Mouse (Mus musculus) midbrain, postnatal 0 days (tissue): ENCODE measurements around the gene Mrpl30. TPM values are rescaled to one million over a fixed set of nuclear protein-coding genes. Genes with fewer than 3 reads are reported as not detected.
A peak's percentile ranks its signal among the peaks of the same experiment; 100 is the strongest.

Experiments
- ATAC-seq: fragments of 200-750 bp; cut with Nextera tagmentation; 2 replicates; pipeline ENCODE4 v1.8.0; 2017; ENCODE audit warnings: moderate number of reproducible peaks, mild to moderate bottlenecking, moderate TSS enrichment, moderate library complexity; ENCODE audit not compliant: low FRiP score
- DNase-seq: peaks from one replicate; pipeline ENCODE4 v3.0.0-alpha.2; 2015; ENCODE audit warnings: low spot score
- H3K27ac ChIP-seq: fragments of 300-500 bp; sonication (generic); 2 replicates; pipeline ENCODE4 v1.5.1; 2014; ENCODE audit warnings: low read depth, mild to moderate bottlenecking, low read length, mixed read lengths
- H3K27me3 ChIP-seq: fragments of 300-500 bp; sonication (generic); 2 replicates; pipeline ENCODE4 v1.6.1; 2014; ENCODE audit warnings: low read length, control low read depth, mixed read lengths; ENCODE audit not compliant: insufficient read depth
- H3K36me3 ChIP-seq: fragments of 300-500 bp; sonication (generic); 2 replicates; pipeline ENCODE4 v1.6.1; 2014; ENCODE audit warnings: low read length, control low read depth, mixed read lengths; ENCODE audit not compliant: insufficient read depth
- H3K4me1 ChIP-seq: fragments of 300-500 bp; sonication (generic); 2 replicates; pipeline ENCODE4 v1.6.1; 2014; ENCODE audit warnings: mild to moderate bottlenecking, control low read depth, antibody characterized with exemption, low read length, mixed read lengths; ENCODE audit not compliant: insufficient read depth
- H3K4me2 ChIP-seq: fragments of 300-500 bp; sonication (generic); 2 replicates; pipeline ENCODE4 v1.6.1; 2014; ENCODE audit warnings: low read depth, mild to moderate bottlenecking, low read length, mixed read lengths; ENCODE audit not compliant: poor library complexity, severe bottlenecking
- H3K4me3 ChIP-seq: fragments of 300-500 bp; sonication (generic); 2 replicates; pipeline ENCODE4 v1.5.1; 2014; ENCODE audit warnings: low read depth, mild to moderate bottlenecking, low read length, moderate library complexity
- H3K9ac ChIP-seq: fragments of 300-500 bp; sonication (generic); replicated peaks from 2 replicates; pipeline ENCODE4 v1.6.1; 2014; ENCODE audit warnings: mild to moderate bottlenecking, low read length, moderate library complexity, mixed read lengths; ENCODE audit not compliant: poor library complexity, severe bottlenecking
- H3K9me3 ChIP-seq: fragments of 300-500 bp; sonication (generic); 2 replicates; pipeline ENCODE4 v1.6.1; 2016; ENCODE audit warnings: low read length, control low read depth
- CTCF ChIP-seq: IDR thresholded peaks from 2 replicates; pipeline ENCODE4 v1.5.1; 2016; ENCODE audit warnings: antibody characterized with exemption, mild to moderate bottlenecking
- WGBS: fragments of 180-500 bp; shearing (Covaris S2); extraction: QIAGEN DNeasy Blood & Tissue Kit; methylation state at CpG from one replicate; pipeline ENCODE4 v1.1.7; 2014; 5-methylcytosine and 5-hydroxymethylcytosine counted together
- polyA plus RNA-seq: library from polyadenylated mRNA; unstranded; fragments of >200 nt; fragmentation: Nextera tagmentation; extraction: Ambion mirVana; gene quantifications from 2 replicates; pipeline ENCODE4 v1.2.1, GENCODE M21; 2015
- total RNA-seq: library from RNA; depleted of rRNA; stranded (reverse); fragments of >200 nt; gene quantifications from 2 replicates; pipeline ENCODE4 v1.2.3, GENCODE M21; 2014

Mrpl30 gene
- total and polyA plus RNA-seq, 2 experiments from 2014 or later = 72.4 to 280 TPM

DNA sequence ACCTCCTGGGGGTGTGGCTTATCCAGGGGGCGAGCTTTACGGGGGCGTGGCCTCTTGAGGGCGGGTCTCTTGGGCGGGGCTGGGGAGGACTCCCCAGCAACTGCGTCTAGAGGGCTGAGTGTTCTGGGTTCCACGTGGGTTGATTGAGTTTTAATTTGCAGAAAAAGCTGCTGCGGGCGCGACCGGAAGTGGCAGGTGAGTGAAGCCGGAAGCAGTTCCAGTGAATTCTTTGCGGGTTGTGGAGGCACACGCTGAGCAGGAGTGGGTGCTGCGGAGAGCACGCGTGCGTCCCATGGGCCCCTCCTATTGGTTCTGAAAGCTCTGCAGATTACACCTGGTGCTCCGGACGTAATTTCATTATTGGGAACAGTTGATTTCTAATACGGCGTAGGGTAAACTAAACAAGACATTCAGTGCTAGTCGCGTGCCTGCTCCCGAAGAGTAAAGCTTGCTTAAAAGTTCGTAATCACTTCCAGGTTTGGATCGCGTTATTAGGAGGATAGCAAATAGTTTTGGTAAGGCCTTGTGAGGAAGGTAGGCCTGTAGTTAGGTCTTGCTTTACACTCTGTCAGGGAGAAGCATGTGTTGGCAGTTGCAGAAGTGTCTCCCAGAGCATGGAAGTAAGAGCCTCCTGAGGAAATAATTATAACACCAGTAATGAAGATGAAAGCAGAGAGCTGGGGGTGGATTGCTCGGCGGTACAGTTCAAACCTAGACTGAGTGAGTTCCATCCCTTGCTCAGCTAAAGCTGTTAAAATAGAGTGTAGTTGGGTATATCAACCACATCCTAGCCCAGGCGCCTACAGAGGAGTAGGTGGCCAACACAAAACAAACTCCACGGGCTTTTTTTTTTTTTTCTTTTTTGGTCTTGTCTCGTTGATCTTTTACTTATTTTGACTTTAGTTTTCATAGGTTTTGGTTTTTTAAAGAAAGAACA is 17.9 kb upstream of the Mrpl30 start:
- H3K4me2 ChIP-seq = peak overlapping the region; percentile 68
- H3K9me3 ChIP-seq = 0 out of 2 replicates have a peak, but pooled peaks cover 3% of the 10 kb centered on the region
- peak; percentile 93 for ATAC-seq
- H3K27me3 ChIP-seq = 0 out of 2 replicates have a peak, but pooled peaks cover 5% of the 10 kb centered on the region
- 0 out of 2 replicates have a peak, but pooled peaks cover 3% of the 10 kb centered on the region for H3K4me1 ChIP-seq
- H3K9ac ChIP-seq = peak overlapping the region; percentile 46
- WGBS = 6% methylated on average over 33 of the region's 33 CpGs
- H3K36me3 ChIP-seq = peaks cover 3% of the 10 kb centered on the region; the same call in 1 of the 2 replicates
- H3K27ac ChIP-seq = peak overlapping the region; percentile 66
- DNase-seq = peak; percentile 87
- H3K4me3 ChIP-seq = peak overlapping the region; percentile 47
- TF ChIP-seq CTCF = no peak

DNA sequence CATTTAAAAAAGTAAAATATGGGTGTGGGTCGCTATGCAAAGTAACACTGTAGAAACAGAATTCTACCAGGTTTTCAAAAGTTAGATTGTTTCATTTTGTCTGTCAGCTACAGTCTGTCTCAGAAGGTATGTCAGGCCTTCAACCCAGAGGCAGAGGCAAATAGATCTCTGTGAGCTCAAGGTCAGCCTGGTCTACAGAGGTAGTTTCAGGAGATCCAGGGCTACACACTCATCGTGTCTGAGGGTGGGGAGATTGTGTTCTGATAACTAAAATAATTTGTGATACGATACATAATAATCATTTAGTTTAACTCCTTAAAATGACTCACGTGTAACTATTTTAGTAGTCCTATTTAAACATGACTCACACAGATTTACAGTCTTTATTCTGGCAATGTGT is 17.1 kb upstream of the Mrpl30 start:
- TF ChIP-seq CTCF = no peak
- Histone ChIP-seq H3K27ac (no peak overlapping the region), H3K9ac (no peak overlapping the region), H3K4me2 (no peak overlapping the region), H3K4me3 (no peak overlapping the region), H3K27me3 (0 out of 2 replicates have a peak, but pooled peaks cover 5% of the 10 kb centered on the region), H3K36me3 (peaks cover 3% of the 10 kb centered on the region; the same call in 1 of the 2 replicates), H3K4me1 (0 out of 2 replicates have a peak, but pooled peaks cover 3% of the 10 kb centered on the region), H3K9me3 (0 out of 2 replicates have a peak, but pooled peaks cover 3% of the 10 kb centered on the region)
- ATAC-seq = no peak
- DNase-seq = no peak
- 94% methylated on average over 4 of the region's 4 CpGs for WGBS

DNA sequence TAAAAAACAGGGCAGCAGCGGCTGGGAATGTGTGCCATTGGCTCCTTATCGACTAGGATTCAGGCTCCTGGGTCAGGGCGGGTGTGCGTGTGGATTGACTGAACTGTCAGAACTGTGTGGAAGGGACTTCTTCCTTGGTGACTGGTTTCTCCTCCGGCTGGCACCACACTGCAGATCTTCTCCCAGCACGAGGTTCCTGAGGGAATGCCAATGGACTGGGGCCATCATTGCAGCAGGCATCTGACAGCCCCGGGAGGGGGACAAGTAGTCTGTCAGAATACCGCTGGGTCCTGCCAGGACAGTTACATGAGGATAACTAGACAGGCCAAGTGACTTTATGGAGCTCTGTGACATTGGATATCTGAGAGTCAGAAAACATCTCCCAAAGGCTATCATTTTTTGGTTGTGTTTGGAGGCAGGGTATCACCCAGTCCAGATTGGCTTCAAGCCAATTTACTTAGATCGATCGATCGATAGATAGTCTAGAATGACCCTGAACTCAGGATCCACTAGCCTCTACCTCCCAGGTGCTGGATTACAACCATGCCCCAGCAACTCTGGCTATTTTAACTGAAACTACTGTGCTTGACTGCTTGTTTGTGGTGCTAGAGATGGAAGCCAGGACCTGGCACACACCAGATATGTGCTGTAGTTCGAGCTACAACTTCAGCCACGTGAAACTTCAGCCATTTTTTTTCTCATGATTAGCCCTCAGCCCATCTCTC is 12.4 kb upstream of the Mrpl30 start:
- peaks cover 22% of the 10 kb centered on the region for H3K36me3 ChIP-seq
- H3K9ac ChIP-seq = no peak overlapping the region
- ATAC-seq = no peak
- TF ChIP-seq CTCF = no peak
- H3K4me1 ChIP-seq = no peaks in the 10 kb centered on the region
- 0 out of 2 replicates have a peak, but pooled peaks cover 3% of the 10 kb centered on the region for H3K9me3 ChIP-seq
- no peak overlapping the region for H3K4me3 ChIP-seq
- H3K27me3 ChIP-seq = no peaks in the 10 kb centered on the region
- 94% methylated on average over 13 of the region's 13 CpGs for WGBS
- no peak overlapping the region for H3K27ac ChIP-seq
- no peak for DNase-seq
- H3K4me2 ChIP-seq = no peak overlapping the region

DNA sequence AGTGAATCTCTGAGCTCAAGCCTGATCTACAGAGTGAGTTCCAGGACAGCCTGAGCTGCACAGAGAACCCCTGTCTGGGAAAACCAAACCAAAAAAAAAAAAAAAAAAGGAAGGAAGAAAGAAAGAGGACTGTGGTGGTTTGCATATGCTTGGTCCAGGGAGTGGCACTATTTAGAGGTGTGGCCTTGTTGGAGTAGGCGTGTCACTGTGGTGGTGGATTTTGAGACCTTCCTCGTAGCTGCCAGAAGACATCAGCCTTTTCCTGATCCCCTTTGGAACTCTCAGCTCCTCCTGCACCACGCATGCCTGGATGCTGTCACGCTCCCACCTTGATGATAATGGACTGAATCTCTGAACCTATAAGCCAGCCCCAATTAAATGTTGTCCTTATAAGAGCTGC is 6.9 kb upstream of the Mrpl30 start:
- Histone ChIP-seq H3K27ac (no peak overlapping the region), H3K4me2 (no peak overlapping the region), H3K9ac (no peak overlapping the region), H3K4me3 (no peak overlapping the region), H3K36me3 (peaks cover 24% of the 10 kb centered on the region), H3K27me3 (no peaks in the 10 kb centered on the region), H3K9me3 (no peaks in the 10 kb centered on the region), H3K4me1 (no peaks in the 10 kb centered on the region)
- DNase-seq (no peak), ATAC-seq (no peak)
- 91% methylated on average over 4 of the region's 4 CpGs for WGBS
- no peak for TF ChIP-seq CTCF

DNA sequence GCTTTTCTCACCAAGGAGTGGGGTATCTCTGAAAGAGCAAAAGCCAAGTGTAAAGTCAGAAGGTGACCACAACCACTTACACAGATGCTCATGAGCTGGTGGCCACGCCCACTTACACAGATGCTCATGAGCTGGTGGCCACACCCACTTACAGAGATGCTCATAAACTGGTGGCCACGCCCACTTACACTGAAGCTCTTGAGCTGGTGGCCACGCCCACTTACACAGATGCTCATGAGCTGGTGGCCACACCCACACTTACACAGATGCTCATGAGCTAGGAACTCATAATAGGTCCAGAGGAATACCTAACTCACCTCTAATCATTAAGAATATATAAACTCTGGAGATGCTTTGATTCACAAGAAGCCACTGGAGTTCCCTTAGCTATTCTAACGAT is 5.8 kb upstream of the Mrpl30 start:
- no peak for TF ChIP-seq CTCF
- Histone ChIP-seq H3K27me3 (no peaks in the 10 kb centered on the region), H3K4me3 (no peak overlapping the region), H3K9me3 (no peaks in the 10 kb centered on the region), H3K27ac (no peak overlapping the region), H3K4me1 (peaks cover 5% of the 10 kb centered on the region; the same call in 1 of the 2 replicates), H3K9ac (no peak overlapping the region), H3K4me2 (no peak overlapping the region), H3K36me3 (peaks cover 20% of the 10 kb centered on the region; the same call in 1 of the 2 replicates)
- ATAC-seq (no peak), DNase-seq (no peak)
- WGBS = 77% methylated on average over 4 of the region's 4 CpGs
